Mouse (Mus musculus) neural tube, embryonic 14.5 days (tissue): ENCODE data around the gene Grik4. TPM values are rescaled to one million over a fixed set of nuclear protein-coding genes. Genes with fewer than 3 reads are reported as not detected.
A peak's percentile ranks its signal among the peaks of the same experiment; 100 is the strongest.

ENCODE experiments used
- ATAC-seq: fragments of 200-750 bp; cut with Nextera tagmentation; 2 replicates; pipeline ENCODE4 v1.8.0; 2017; ENCODE audit warnings: low read depth, mild to moderate bottlenecking, moderate TSS enrichment, moderate library complexity
- H3K27ac ChIP-seq: fragments of 300-500 bp; sonication (generic); 2 replicates; pipeline ENCODE4 v1.5.1; 2014; ENCODE audit warnings: low read depth, mild to moderate bottlenecking, control low read depth, low read length, moderate library complexity, mixed read lengths
- H3K27me3 ChIP-seq: fragments of 300-500 bp; sonication (generic); 2 replicates; pipeline ENCODE4 v1.6.1; 2014; ENCODE audit warnings: low read length; ENCODE audit not compliant: control insufficient read depth, insufficient read depth
- H3K36me3 ChIP-seq: fragments of 300-500 bp; sonication (generic); 2 replicates; pipeline ENCODE4 v1.6.1; 2014; ENCODE audit warnings: low read length, mixed read lengths; ENCODE audit not compliant: control insufficient read depth, insufficient read depth
- H3K4me1 ChIP-seq: fragments of 300-500 bp; sonication (generic); 2 replicates; pipeline ENCODE4 v1.6.1; 2014; ENCODE audit warnings: low read length; ENCODE audit not compliant: control insufficient read depth, insufficient read depth
- H3K4me2 ChIP-seq: fragments of 300-500 bp; sonication (generic); 2 replicates; pipeline ENCODE4 v1.6.1; 2014; ENCODE audit warnings: mild to moderate bottlenecking, low read depth, low read length, control low read depth
- H3K4me3 ChIP-seq: fragments of 300-500 bp; sonication (generic); 2 replicates; pipeline ENCODE4 v1.5.1; 2014; ENCODE audit warnings: low read depth, low read length, control low read depth, mixed read lengths
- H3K9ac ChIP-seq: fragments of 300-500 bp; sonication (generic); replicated peaks from 2 replicates; pipeline ENCODE4 v1.6.1; 2014; ENCODE audit warnings: low read depth, mild to moderate bottlenecking, control low read depth, low read length, mixed read lengths
- H3K9me3 ChIP-seq: fragments of 300-500 bp; sonication (generic); 2 replicates; pipeline ENCODE4 v1.6.1; 2016; ENCODE audit warnings: low read length; ENCODE audit not compliant: control insufficient read depth
- WGBS: fragments of 180-500 bp; shearing (Covaris S2); extraction: QIAGEN DNeasy Blood & Tissue Kit; methylation state at CpG from one replicate; pipeline ENCODE4 v1.1.7; 2014; 5-methylcytosine and 5-hydroxymethylcytosine counted together
- polyA plus RNA-seq: library from polyadenylated mRNA; unstranded; fragments of >200 nt; fragmentation: Nextera tagmentation; extraction: Ambion mirVana; gene quantifications from 2 replicates; pipeline ENCODE4 v1.2.1, GENCODE M21; 2014

Gene Grik4
- polyA plus RNA-seq, 1 experiment from 2014 or later, result 5.6 TPM

DNA sequence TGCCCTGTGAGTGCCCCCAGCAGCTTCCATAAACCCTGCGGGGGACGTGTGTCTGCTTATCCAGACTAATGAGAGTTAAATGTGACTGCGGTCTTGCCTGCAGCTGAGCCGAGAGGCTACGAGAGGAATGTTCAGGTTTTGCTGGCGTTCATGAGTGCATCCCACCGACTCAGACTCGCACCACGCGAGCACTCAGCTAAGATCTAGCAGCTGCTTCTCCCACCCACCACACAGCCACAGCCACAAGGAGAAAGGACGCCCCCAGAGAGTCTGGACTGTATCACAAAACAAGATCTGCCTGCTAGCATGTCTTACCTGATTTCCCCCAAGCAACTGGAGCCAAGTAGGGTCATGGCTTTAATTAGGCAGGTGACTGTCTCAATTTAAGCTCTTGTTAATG is 142.4 kb downstream of the Grik4 start:
- H3K4me2 ChIP-seq, result no peak overlapping the region
- H3K9me3 ChIP-seq, result no peaks in the 10 kb centered on the region
- WGBS, result 57% methylated on average over 11 of the region's 11 CpGs
- H3K9ac ChIP-seq, result no peak overlapping the region
- H3K36me3 ChIP-seq, result no peaks in the 10 kb centered on the region
- H3K27ac ChIP-seq, result no peak overlapping the region
- H3K27me3 ChIP-seq, result no peaks in the 10 kb centered on the region
- ATAC-seq, result no peak
- 0 out of 2 replicates have a peak, but pooled peaks cover 4% of the 10 kb centered on the region for H3K4me1 ChIP-seq
- H3K4me3 ChIP-seq, result no peak overlapping the region

- ATAC-seq, result no peak
- no peak overlapping the region for H3K4me2 ChIP-seq
- H3K36me3 ChIP-seq, result no peaks in the 10 kb centered on the region
- peaks cover 6% of the 10 kb centered on the region; the same call in 1 of the 2 replicates for H3K4me1 ChIP-seq
- no peak overlapping the region for H3K27ac ChIP-seq
- no peak overlapping the region for H3K9ac ChIP-seq
- no peak overlapping the region for H3K4me3 ChIP-seq
- H3K27me3 ChIP-seq, result no peaks in the 10 kb centered on the region
- 89% methylated on average over 7 of the region's 7 CpGs for WGBS
- no peaks in the 10 kb centered on the region for H3K9me3 ChIP-seq
These were observed 144.2 kb downstream of the Grik4 start for GRCm38 (mm10) chr9:42800138-42800537.

DNA sequence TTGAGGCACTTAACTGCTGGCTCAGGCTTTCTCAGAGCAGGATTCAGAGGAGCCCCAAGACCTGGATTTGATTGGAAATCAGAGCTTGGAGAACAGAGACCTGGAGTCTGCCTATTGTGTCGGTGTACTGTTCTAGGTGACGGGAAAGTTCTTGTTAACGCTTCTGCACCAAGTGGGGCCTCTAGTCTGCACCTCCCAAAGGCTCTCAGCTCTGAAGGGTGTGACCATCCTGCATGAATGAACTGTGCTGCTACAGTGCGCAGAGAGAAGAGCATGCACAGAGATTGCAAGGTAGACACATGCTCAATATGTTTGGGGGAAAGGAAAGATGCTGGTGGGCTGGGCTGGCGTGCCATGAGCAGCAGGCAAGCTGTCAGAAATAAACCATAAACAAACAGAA is 144.6 kb downstream of the Grik4 start:
- no peak for ATAC-seq
- WGBS, result 89% methylated on average over 5 of the region's 5 CpGs
- H3K9me3 ChIP-seq, result no peaks in the 10 kb centered on the region
- no peaks in the 10 kb centered on the region for H3K36me3 ChIP-seq
- H3K4me3 ChIP-seq, result no peak overlapping the region
- H3K9ac ChIP-seq, result no peak overlapping the region
- no peaks in the 10 kb centered on the region for H3K27me3 ChIP-seq
- H3K4me1 ChIP-seq, result peaks cover 6% of the 10 kb centered on the region; the same call in 1 of the 2 replicates
- no peak overlapping the region for H3K27ac ChIP-seq
- H3K4me2 ChIP-seq, result no peak overlapping the region

- no peak overlapping the region for H3K4me3 ChIP-seq
- H3K4me1 ChIP-seq, result peaks cover 6% of the 10 kb centered on the region; the same call in 1 of the 2 replicates
- no peaks in the 10 kb centered on the region for H3K9me3 ChIP-seq
- H3K27me3 ChIP-seq, result no peaks in the 10 kb centered on the region
- 0 out of 2 replicates have a peak, but pooled peaks have one; percentile 39 for ATAC-seq
- H3K27ac ChIP-seq, result no peak overlapping the region
- no peaks in the 10 kb centered on the region for H3K36me3 ChIP-seq
- no peak overlapping the region for H3K4me2 ChIP-seq
- H3K9ac ChIP-seq, result no peak overlapping the region
- 57% methylated on average over 5 of the region's 5 CpGs for WGBS
These were observed 145.1 kb downstream of the Grik4 start for GRCm38 (mm10) chr9:42799242-42799641.

DNA sequence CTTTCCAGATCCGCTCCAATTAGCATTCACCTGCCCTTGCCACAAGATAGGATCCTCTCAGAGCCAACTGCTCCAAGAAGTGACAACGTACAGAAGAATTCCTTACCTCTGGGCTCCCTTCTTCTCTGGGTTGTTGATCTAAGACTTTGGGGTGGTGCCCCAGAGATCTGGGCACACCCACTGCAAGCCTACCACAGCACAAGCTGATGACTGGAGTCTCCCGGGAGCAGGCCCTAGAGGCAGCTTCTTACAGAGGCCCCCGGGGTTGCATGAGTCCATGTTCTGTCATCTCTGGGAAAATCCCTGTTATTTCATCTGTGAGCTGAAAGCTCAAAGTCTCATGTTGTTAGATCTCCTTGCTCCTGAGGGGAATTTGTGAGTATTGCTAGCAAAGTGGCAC is 146.0 kb downstream of the Grik4 start:
- no peaks in the 10 kb centered on the region for H3K27me3 ChIP-seq
- H3K4me1 ChIP-seq, result peaks cover 6% of the 10 kb centered on the region; the same call in 1 of the 2 replicates
- H3K9ac ChIP-seq, result no peak overlapping the region
- no peak for ATAC-seq
- H3K36me3 ChIP-seq, result no peaks in the 10 kb centered on the region
- no peak overlapping the region for H3K4me3 ChIP-seq
- no peak overlapping the region for H3K4me2 ChIP-seq
- WGBS, result 86% methylated on average over 4 of the region's 4 CpGs
- H3K27ac ChIP-seq, result no peak overlapping the region
- H3K9me3 ChIP-seq, result no peaks in the 10 kb centered on the region

- H3K4me1 ChIP-seq, result peaks cover 6% of the 10 kb centered on the region; the same call in 1 of the 2 replicates
- no peaks in the 10 kb centered on the region for H3K27me3 ChIP-seq
- no peaks in the 10 kb centered on the region for H3K36me3 ChIP-seq
- H3K9ac ChIP-seq, result no peak overlapping the region
- no peak overlapping the region for H3K4me2 ChIP-seq
- ATAC-seq, result no peak
- H3K27ac ChIP-seq, result no peak overlapping the region
- no peak overlapping the region for H3K4me3 ChIP-seq
- WGBS, result 49% methylated on average over 8 of the region's 8 CpGs
- no peaks in the 10 kb centered on the region for H3K9me3 ChIP-seq
These were observed 147.0 kb downstream of the Grik4 start for GRCm38 (mm10) chr9:42797276-42797675.

GRCm38 (mm10) chr9:42795881-42796280 is 148.4 kb downstream of the Grik4 start:
- no peaks in the 10 kb centered on the region for H3K36me3 ChIP-seq
- no peak overlapping the region for H3K27ac ChIP-seq
- no peak overlapping the region for H3K9ac ChIP-seq
- peaks cover 6% of the 10 kb centered on the region; the same call in 1 of the 2 replicates for H3K4me1 ChIP-seq
- no peaks in the 10 kb centered on the region for H3K27me3 ChIP-seq
- H3K4me3 ChIP-seq, result no peak overlapping the region
- H3K4me2 ChIP-seq, result no peak overlapping the region
- WGBS, result 37% methylated on average over 8 of the region's 8 CpGs
- H3K9me3 ChIP-seq, result no peaks in the 10 kb centered on the region
- ATAC-seq, result peak; percentile 68; the same call in 1 of the 2 replicates

DNA sequence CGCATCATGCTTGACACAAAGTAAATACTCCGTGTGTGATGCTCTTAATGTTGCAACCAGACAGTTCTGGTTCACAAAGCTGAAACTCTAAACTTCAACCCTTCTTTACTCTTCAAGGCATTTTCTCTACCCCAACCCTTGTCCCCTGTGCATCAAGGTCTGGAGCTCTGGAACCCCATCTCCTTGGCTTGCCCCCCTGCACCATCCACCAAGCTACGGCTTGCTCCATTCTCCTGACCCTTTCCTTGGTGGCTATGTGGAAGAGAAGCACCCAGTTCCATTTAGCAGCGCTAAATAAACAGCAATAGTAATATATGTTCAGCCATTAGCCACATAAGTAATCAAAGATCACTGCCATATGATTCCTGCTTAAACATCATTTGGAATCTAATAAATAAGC is 150.3 kb downstream of the Grik4 start:
- H3K27me3 ChIP-seq, result no peaks in the 10 kb centered on the region
- no peak overlapping the region for H3K4me3 ChIP-seq
- no peaks in the 10 kb centered on the region for H3K9me3 ChIP-seq
- no peak for ATAC-seq
- no peak overlapping the region for H3K9ac ChIP-seq
- no peak overlapping the region for H3K4me2 ChIP-seq
- H3K36me3 ChIP-seq, result no peaks in the 10 kb centered on the region
- peaks cover 6% of the 10 kb centered on the region; the same call in 1 of the 2 replicates for H3K4me1 ChIP-seq
- no peak overlapping the region for H3K27ac ChIP-seq
- 83% methylated on average over 4 of the region's 4 CpGs for WGBS

DNA sequence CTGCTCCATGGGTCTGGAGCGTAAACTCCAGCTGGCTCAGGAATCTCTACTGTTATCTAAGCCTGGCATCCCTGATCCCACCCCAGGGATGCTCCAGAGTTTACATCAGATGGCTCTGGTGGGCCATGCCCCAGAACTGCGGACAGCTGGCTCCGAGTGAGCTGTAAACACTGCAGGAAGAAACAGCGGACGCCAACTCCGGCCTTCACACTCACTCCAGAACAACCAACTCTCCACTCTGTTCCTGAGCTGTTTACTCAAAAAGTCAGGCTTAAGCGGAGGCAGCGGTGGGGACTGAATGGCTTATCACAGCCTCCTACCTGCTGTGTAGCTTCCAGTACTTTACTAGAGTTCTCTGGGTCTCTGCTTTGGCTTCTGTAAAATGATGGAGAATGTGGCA is 150.7 kb downstream of the Grik4 start:
- WGBS, result 81% methylated on average over 8 of the region's 8 CpGs
- Histone ChIP-seq H3K9ac (no peak overlapping the region), H3K4me3 (no peak overlapping the region), H3K4me2 (no peak overlapping the region), H3K27ac (no peak overlapping the region), H3K9me3 (no peaks in the 10 kb centered on the region), H3K4me1 (peaks cover 5% of the 10 kb centered on the region; the same call in 1 of the 2 replicates), H3K36me3 (no peaks in the 10 kb centered on the region), H3K27me3 (no peaks in the 10 kb centered on the region)
- ATAC-seq, result no peak
